Mouse (Mus musculus): ENCODE data around the gene Ccn5.

DNA sequence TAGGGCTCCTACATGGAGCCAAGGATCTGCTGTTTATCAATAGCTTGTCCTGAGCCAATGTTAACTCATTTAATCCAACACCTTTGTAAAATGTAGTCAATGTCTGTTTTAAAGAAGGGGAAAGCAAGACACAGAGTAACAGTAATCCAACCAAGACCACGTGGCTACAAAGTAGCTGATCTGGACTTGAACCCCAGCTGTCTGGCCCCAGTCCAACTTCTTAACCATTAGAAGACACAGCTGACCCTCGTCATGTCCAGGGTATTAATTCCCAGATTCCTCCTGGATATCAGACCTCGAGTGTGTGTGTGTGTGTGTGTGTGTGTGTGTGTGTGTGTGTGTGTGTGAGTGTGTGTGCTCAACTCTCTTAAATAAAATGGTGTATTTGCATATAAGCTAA is 51.2 kb downstream of the Ccn5 start:
- TF ChIP-seq EP300 (optimal IDR thresholded peaks at IDR 0.05) (no peak), CTCF (IDR thresholded peaks at IDR 0.05; ENCODE audit: low read depth) (no peak)

Data from stomach, postnatal 0 days (tissue).